Mouse (Mus musculus): ENCODE measurements around the gene Ltbr.

The Ltbr gene

DNA sequence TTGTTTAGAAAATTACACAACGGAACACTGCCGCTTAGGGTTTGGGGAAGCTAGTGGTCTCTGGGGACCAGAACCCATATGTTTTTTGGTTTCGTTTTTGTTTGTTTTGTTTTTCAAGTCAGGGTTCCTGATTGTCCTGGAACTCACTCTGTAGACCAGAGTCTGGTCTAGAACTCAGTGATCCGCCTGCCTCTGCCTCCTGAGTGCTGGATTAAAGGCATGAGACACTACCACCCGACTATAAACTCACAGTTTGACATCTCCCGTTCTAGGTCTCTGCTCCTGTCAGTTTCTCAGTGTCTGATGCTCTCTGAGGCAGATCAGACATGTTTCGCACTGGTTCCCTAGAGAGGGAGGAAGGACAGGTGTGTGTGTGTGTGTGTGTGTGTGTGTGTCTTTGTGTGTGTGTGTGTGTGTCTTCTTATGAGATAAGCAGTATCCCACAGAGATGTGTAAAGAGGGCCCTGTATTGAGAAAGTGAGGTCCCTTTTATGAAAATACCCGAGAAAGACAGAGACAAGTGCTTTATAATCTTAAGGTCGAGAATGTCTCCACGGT is 41.4 kb downstream of the Ltbr start:
- no peak for DNase-seq (ENCODE audit: low read depth, low spot score)

DNA sequence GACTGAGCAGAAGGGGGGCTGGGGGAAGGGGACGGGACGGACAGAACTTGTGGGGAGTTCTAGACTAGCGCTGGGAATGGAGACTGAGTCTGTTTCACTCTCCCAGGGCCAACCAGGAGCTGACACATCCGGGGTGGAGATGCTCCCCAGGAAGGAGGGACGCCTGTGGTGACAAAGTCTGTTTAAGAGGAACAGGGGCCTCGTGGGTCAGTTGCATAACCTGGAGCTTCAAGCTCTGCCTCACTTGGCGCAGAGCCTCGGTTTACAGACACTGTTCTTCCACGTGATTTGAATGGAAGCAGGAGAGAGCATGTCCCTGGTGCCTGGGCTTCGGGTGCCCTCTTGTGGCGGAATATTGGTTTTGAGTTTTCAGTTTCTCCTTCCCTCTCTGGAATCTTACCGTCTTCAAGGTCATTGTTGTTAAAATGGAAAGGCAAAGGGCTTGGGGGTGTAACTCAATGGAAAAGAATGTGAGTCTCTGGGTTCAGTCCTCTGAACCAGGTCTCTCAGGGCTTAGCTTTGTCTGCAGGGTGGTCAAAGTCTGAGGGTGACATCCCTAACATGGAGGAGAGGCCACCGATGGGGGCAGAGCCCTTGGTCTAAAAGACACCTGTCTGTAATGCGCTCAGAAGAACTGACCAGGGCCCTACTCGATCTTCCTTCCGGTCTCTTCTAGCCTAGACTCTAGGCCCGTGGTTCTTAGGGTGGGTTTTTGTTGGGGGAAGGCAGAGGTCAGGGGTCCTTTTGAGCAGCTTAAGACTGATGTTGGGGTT is 42.0 kb downstream of the Ltbr start:
- peak; percentile 87 for DNase-seq (ENCODE audit: low read depth, low spot score)

DNA sequence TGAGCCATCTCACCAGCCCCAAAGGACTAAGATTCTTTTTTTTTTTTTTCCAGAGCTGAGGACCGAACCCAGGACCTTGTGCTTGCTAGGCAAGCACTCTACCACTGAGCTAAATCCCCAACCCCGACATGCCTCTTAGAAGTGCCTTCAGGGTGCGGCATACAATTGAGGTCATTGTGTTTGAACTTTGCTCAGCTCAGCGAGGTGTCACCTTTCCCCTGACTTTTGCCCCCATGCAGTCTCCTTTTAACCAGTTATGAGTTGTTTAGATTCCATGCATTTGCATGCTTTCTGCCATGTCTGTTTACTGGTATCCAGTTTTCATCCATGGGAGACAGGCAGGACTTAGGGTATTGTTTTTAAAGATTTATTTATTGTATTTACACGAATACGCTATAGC is 44.9 kb downstream of the Ltbr start:
- no peak for DNase-seq (ENCODE audit: low read depth, low spot score)

DNA sequence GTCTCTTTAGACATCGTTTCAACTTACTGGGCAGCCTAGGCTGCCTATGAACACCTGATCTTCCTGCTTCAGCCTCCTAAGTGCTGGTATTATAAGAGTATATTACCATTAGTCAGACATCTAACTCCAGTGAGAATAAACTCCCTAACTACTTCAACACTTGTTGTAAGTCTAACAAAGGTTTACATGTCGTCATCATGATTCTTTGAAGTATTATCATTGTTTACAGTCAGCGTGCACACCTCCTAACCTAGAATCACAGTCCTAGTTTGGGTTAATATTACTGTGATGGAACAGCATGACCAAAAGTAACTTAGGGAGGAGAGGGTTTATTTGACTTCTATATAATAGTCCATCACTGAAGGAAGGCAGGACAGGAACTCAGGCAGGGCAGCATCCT is 46.2 kb downstream of the Ltbr start:
- DNase-seq (ENCODE audit: low read depth, low spot score) = no peak

DNA sequence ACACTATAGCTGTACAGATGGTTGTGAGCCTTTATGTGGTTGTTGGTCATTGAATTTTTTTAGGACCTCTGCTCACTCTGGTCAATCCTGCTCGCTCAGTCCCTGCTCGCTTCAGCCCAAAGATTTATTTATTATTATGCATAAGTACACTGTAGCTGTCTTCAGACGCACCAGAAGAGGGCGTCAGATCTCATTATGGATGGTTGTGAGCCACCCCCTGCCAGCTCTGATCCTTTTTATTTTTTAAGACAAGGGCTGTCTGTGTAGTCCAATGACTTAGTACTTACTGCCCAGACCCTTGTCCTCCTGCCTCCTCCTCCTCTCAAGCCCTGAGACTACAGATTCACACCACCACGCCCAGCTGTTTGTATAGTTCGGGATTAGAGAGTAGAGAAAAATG is 47.1 kb downstream of the Ltbr start:
- DNase-seq (ENCODE audit: low read depth, low spot score) = peak; percentile 58

DNA sequence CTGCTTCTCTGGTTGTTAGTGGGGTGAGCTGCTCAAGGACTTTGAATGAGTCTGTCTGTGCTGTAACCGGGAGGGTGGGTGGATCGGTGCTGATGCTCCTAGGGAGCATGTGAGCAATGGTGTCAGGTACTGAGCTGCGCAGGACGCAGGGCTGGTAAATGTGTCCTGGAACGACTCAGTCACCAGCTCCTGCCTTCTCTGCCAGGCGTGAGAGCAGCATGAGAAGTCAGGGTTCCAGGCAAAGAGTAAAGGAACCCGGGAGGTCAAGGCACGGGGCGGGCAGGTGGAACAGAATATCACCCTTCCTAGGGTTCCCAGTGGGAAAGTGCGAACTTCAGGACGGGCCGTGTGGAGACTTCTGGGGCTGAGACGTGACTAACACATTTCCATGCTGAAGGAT is 47.6 kb downstream of the Ltbr start:
- peak; percentile 62 for DNase-seq (ENCODE audit: low read depth, low spot score)

DNA sequence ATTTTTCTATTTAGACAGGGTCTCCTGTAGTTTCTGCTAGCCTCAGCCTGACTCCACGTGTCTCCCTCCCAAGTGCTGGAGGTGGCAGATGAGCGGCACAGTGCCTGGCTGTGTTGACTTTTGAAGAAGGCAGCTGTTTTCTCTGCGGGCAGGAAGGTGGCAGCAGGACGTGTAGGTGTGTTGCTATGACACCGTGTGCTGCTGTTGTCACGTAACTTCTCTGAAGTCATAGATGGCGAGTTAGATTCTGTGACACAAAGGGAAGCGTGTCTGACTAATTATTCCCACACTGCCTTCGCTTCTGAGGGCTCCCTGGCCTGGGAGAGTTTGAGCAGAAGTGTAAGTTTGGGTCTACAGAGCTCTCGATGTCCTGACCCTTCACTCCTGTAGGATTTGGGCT is 48.4 kb downstream of the Ltbr start:
- peak; percentile 97 for DNase-seq (ENCODE audit: low read depth, low spot score)

DNA sequence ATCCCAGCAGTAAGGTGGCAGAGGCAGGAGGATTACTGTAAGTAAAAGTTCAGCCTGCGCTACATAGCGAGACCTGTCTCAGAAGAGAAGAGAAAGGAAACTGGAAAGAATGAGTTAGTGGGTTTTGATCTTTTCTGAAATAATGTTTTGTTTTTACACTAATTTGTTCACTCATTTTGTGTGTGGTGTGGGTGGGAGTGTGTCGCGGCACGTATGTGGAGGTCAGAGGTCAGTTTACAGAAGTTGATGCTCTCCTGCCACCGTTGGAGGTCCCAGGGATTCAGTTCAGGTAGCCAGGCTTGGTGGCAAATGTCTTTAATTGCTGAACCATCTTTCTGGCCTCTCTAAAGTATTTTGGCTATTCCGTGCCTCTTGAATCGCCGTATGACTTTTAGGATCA is 49.5 kb downstream of the Ltbr start:
- peak; percentile 51 for DNase-seq (ENCODE audit: low read depth, low spot score)

DNA sequence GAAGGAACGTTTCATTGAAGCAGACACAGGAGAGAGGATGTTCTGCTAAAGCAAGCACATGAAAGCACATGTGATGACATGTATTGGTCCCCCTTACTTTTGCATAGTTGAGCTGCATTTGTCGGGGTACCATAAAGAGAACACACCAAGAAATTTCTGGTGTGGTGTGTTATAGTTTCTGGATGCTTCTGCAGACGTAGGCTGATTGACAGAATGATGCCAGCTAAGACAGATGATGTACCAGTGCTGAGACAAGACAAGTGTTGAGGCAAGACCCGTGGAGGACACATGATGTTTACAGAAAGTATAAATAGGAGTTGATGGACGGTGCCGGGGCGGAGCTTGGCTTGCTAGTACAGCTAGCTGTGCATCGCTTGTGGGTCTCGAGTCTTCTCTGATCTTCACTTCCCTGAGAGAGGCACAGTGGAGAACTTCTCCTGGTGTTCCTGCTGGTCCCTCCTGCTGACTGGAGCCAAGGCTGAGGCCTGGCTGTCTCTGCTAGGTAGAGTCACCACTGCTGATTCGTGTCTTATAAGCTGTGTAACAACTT is 53.6 kb downstream of the Ltbr start:
- DNase-seq (ENCODE audit: low read depth, low spot score) = no peak

Data from CD4-positive helper T cell, adult 2 months (primary cell).